Mouse (Mus musculus): ENCODE results near the gene Pramel3. TPM values are rescaled to one million over a fixed set of nuclear protein-coding genes. Genes with fewer than 3 reads are reported as not detected.

Gene Pramel3
- polyA plus RNA-seq (2015; fragmentation: Nextera tagmentation; extraction: Ambion mirVana), result not detected in 2 replicates

DNA sequence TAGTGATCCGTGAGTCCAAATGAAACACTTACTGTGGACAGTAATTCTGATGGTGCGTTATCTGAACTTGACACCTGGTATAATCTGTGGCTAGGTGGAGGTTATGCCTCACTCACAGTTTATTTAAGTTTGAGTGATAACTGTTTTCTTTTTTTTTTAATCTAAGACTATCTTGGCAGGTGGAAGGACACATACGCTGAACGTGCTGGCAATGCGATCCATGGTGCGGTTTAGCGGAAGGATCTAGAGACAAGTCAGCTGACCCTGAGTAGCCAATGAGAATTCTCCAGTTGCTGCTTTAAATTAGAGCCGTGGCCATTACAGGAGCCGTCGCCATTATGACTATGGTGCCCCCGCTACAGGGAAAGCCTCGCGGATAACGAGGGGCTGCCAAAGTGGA is at the start of gene Pramel3:
TSS of gene Pramel3 (plus strand) at position 301 of the 400 bp plus-strand sequence.

Other genes with a start within 250 kb of the Pramel3 start
- not detected in 2 replicates for gene Gm15023, start 124.7 kb upstream of the Pramel3 start, polyA plus RNA-seq (2015; fragmentation: Nextera tagmentation; extraction: Ambion mirVana)
- 0.23 TPM in 1 of 2 replicates, not detected in the other for gene Tceal6, start 91.6 kb upstream of the Pramel3 start, polyA plus RNA-seq (2015; fragmentation: Nextera tagmentation; extraction: Ambion mirVana)
- not detected in 2 replicates for gene Gm5128, start 71.0 kb downstream of the Pramel3 start, polyA plus RNA-seq (2015; fragmentation: Nextera tagmentation; extraction: Ambion mirVana)
- gene Gm7903, start 131.5 kb downstream of the Pramel3 start, polyA plus RNA-seq (2015; fragmentation: Nextera tagmentation; extraction: Ambion mirVana), result not detected in 2 replicates
- gene AV320801, start 192.3 kb downstream of the Pramel3 start, polyA plus RNA-seq (2015; fragmentation: Nextera tagmentation; extraction: Ambion mirVana), result not detected in 2 replicates

All from urinary bladder, postnatal 0 days (tissue).